Mouse (Mus musculus): ENCODE data around the gene Gtpbp4. TPM values are rescaled to one million over a fixed set of nuclear protein-coding genes. Genes with fewer than 3 reads are reported as not detected.

The Gtpbp4 gene
- polyA plus RNA-seq, 1 experiment from 2014 or later, result 72.0 TPM

Small RNA genes lying within 50 kb of the gene (microRNA-seq; reads per million reads assigned to microRNA genes)
- not detected for gene Gm22750

Other genes with a start within 250 kb of the Gtpbp4 start
- gene Wdr37, start 124.2 kb downstream of the Gtpbp4 start, polyA plus RNA-seq (2015; fragmentation: Nextera tagmentation; extraction: Ambion mirVana), result 42.8 and 45.5 TPM in 2 replicates
- 88.5 and 91.7 TPM in 2 replicates for gene Idi1, start 110.6 kb downstream of the Gtpbp4 start, polyA plus RNA-seq (2015; fragmentation: Nextera tagmentation; extraction: Ambion mirVana)
- not detected in 2 replicates for gene Gm9745, start 47.9 kb downstream of the Gtpbp4 start, polyA plus RNA-seq (2015; fragmentation: Nextera tagmentation; extraction: Ambion mirVana)
- gene Idi2, start 43.2 kb downstream of the Gtpbp4 start, polyA plus RNA-seq (2015; fragmentation: Nextera tagmentation; extraction: Ambion mirVana), result not detected in 2 replicates
- 36.7 and 39.3 TPM in 2 replicates for gene Larp4b, start 97.8 kb upstream of the Gtpbp4 start, polyA plus RNA-seq (2015; fragmentation: Nextera tagmentation; extraction: Ambion mirVana)